Mouse (Mus musculus): Measurements from ENCODE around the gene Cisd1. TPM values are rescaled to one million over a fixed set of nuclear protein-coding genes. Genes with fewer than 3 reads are reported as not detected.

Cisd1 gene
- polyA plus RNA-seq, 1 experiment: 9.6 TPM

DNA sequence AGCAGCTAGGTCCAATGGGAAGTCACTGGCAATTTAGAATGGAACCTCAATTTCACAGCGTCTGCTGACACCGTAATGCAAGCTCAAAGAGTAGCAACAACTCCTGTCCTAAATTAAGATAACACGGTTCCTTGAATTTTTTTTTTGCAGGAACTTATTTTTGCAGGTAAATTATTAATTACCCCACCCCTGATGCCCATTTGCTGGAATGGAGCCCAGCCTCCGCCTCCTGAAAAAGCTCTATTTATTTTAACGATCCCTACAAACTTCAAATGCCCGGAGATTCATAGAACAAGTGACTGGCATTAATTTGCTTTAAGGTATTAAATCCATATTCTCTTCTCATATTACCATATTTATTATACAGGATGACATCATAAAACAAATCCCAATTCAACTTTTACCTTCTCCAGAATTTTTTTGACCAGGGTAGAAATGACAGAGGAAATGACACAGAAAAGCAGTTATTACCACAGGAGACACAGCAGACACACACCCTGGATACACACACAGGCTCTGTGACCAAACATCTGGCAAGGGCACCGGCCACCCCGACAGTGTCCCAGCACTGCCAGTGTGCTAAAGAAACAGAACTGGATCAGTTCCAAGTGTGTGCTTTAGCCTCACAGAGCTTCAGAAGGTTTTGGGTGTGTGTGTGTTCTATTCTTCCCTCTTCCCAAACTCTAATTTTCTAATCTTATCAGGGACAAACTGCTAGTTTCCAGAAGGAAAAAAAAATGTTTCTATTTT is 6.4 kb downstream of the Cisd1 start:
- Histone ChIP-seq H3K36me3 (ENCODE audit: control insufficient read depth, insufficient read depth, low read length) (peaks cover 6% of the 10 kb centered on the region), H3K4me1 (ENCODE audit: control insufficient read depth, insufficient read depth, insufficient read length) (peaks cover 6% of the 10 kb centered on the region; the same call in 1 of the 2 replicates), H3K27ac (ENCODE audit: insufficient read depth, low read length) (no peak overlapping the region), H3K27me3 (ENCODE audit: control insufficient read depth, insufficient read depth, low read length) (no peaks in the 10 kb centered on the region), H3K4me3 (ENCODE audit: extremely low read depth, insufficient read depth, insufficient read length) (no peak overlapping the region)
- TF ChIP-seq POLR2A (IDR thresholded peaks at IDR 0.05; ENCODE audit: low read depth, low read length) (no peak), CTCF (IDR thresholded peaks at IDR 0.05; ENCODE audit: extremely low read depth, insufficient read depth, insufficient read length, insufficient replicate concordance) (no peak)
- 71% methylated on average over 8 of the region's 8 CpGs for WGBS
- no peak for DNase-seq (ENCODE audit: low read depth in 1 of 2, low spot score in 2 of 2)

DNA sequence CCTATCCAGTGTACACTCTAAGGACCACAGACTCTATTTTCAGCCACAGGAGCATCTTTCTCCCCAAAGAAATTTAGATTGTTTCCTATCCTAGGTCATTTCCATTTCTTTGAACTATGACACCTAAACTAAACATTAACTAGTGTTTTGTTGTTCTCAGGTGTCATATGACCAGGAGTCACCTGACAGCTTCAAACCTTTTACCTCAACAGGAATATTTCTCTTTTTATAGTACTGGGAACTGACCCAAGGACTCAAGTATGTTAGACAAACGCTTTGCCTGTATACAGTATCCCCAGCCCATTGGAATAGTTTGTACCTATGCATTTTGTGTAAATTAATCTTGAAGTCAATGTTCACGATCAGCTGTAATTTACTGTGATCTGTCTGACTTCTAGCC is 7.0 kb downstream of the Cisd1 start:
- no peak for DNase-seq (ENCODE audit: low read depth in 1 of 2, low spot score in 2 of 2)
- Histone ChIP-seq H3K27ac (ENCODE audit: insufficient read depth, low read length) (no peak overlapping the region), H3K36me3 (ENCODE audit: control insufficient read depth, insufficient read depth, low read length) (peaks cover 7% of the 10 kb centered on the region), H3K4me1 (ENCODE audit: control insufficient read depth, insufficient read depth, insufficient read length) (peaks cover 6% of the 10 kb centered on the region; the same call in 1 of the 2 replicates), H3K4me3 (ENCODE audit: extremely low read depth, insufficient read depth, insufficient read length) (no peak overlapping the region), H3K27me3 (ENCODE audit: control insufficient read depth, insufficient read depth, low read length) (no peaks in the 10 kb centered on the region)
- TF ChIP-seq CTCF (IDR thresholded peaks at IDR 0.05; ENCODE audit: extremely low read depth, insufficient read depth, insufficient read length, insufficient replicate concordance): no peak
- TF ChIP-seq POLR2A (IDR thresholded peaks at IDR 0.05; ENCODE audit: low read depth, low read length): no peak
- WGBS: 95% methylated on average over 2 of the region's 2 CpGs

DNA sequence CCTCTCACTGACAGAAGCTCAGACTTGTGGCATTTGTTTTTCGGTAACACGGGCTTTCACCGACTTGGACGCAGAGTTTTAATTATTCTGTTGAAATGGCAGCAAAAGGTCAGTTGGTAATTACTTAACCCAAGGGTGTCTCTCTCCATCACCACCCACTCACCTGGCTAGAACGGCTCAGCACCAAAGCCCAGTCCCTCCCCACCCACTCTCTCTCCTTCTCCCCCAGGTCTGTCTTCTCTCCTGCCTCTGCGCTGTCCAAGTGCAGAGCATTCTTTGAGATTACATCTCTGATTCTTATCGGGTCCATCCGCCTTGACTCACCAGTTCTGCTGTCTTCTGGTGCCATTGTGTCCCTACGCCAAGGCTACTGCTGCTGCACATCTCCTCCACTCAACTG is 11.9 kb downstream of the Cisd1 start:
- H3K36me3 ChIP-seq (ENCODE audit: control insufficient read depth, insufficient read depth, low read length): peaks cover 14% of the 10 kb centered on the region
- no peak overlapping the region for H3K4me3 ChIP-seq (ENCODE audit: extremely low read depth, insufficient read depth, insufficient read length)
- TF ChIP-seq POLR2A (IDR thresholded peaks at IDR 0.05; ENCODE audit: low read depth, low read length) (no peak), CTCF (IDR thresholded peaks at IDR 0.05; ENCODE audit: extremely low read depth, insufficient read depth, insufficient read length, insufficient replicate concordance) (no peak)
- WGBS: 91% methylated on average over 9 of the region's 9 CpGs
- DNase-seq (ENCODE audit: low read depth in 1 of 2, low spot score in 2 of 2): no peak
- H3K4me1 ChIP-seq (ENCODE audit: control insufficient read depth, insufficient read depth, insufficient read length): no peaks in the 10 kb centered on the region
- H3K27ac ChIP-seq (ENCODE audit: insufficient read depth, low read length): no peak overlapping the region
- no peaks in the 10 kb centered on the region for H3K27me3 ChIP-seq (ENCODE audit: control insufficient read depth, insufficient read depth, low read length)

DNA sequence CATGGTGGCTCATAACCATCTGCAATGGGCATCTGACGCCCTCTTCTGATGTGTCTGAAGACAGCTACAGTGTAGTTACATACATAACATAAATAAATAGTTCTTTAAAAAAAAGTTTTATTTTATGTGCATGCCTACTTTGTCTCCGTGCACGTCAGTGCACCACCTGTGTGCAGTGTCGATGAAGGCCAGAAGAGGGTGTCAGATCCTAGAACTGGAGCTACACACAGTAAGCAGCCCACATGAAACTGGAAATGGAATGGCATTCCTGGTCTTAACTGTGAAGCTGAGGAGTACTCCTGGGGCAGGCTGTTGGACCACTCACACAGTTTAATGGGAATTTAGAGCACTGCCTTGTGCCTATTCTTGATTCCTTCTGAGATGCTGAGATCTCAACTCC is 12.4 kb downstream of the Cisd1 start:
- 94% methylated on average over 4 of the region's 4 CpGs for WGBS
- H3K27me3 ChIP-seq (ENCODE audit: control insufficient read depth, insufficient read depth, low read length): no peaks in the 10 kb centered on the region
- no peak overlapping the region for H3K4me3 ChIP-seq (ENCODE audit: extremely low read depth, insufficient read depth, insufficient read length)
- TF ChIP-seq POLR2A (IDR thresholded peaks at IDR 0.05; ENCODE audit: low read depth, low read length) (no peak), CTCF (IDR thresholded peaks at IDR 0.05; ENCODE audit: extremely low read depth, insufficient read depth, insufficient read length, insufficient replicate concordance) (no peak)
- H3K36me3 ChIP-seq (ENCODE audit: control insufficient read depth, insufficient read depth, low read length): peaks cover 14% of the 10 kb centered on the region
- no peaks in the 10 kb centered on the region for H3K4me1 ChIP-seq (ENCODE audit: control insufficient read depth, insufficient read depth, insufficient read length)
- no peak for DNase-seq (ENCODE audit: low read depth in 1 of 2, low spot score in 2 of 2)
- H3K27ac ChIP-seq (ENCODE audit: insufficient read depth, low read length): no peak overlapping the region

DNA sequence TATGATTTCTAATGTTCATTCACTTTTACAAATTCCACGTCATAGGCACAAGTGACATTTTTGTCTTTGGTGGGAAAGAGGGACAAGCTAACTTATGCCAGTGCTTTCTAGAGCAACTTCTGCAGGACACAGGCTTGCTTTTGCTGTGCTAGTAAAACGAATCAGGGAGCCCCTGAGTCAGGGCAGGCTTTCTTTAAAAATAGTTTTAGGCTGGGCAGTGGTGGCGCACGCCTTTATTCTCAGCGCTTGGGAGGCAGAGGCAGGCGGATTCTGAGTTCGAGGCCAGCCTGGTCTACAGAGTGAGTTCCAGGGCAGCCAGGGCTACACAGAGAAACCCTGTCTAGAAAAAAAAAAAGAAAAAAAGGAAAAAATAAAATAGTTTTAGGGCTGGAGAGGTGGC is 12.8 kb downstream of the Cisd1 start:
- no peak for TF ChIP-seq CTCF (IDR thresholded peaks at IDR 0.05; ENCODE audit: extremely low read depth, insufficient read depth, insufficient read length, insufficient replicate concordance)
- no peak for TF ChIP-seq POLR2A (IDR thresholded peaks at IDR 0.05; ENCODE audit: low read depth, low read length)
- H3K36me3 ChIP-seq (ENCODE audit: control insufficient read depth, insufficient read depth, low read length): peaks cover 14% of the 10 kb centered on the region
- no peak overlapping the region for H3K4me3 ChIP-seq (ENCODE audit: extremely low read depth, insufficient read depth, insufficient read length)
- H3K27me3 ChIP-seq (ENCODE audit: control insufficient read depth, insufficient read depth, low read length): no peaks in the 10 kb centered on the region
- 97% methylated on average over 7 of the region's 7 CpGs for WGBS
- H3K4me1 ChIP-seq (ENCODE audit: control insufficient read depth, insufficient read depth, insufficient read length): no peaks in the 10 kb centered on the region
- no peak overlapping the region for H3K27ac ChIP-seq (ENCODE audit: insufficient read depth, low read length)
- DNase-seq (ENCODE audit: low read depth in 1 of 2, low spot score in 2 of 2): no peak

DNA sequence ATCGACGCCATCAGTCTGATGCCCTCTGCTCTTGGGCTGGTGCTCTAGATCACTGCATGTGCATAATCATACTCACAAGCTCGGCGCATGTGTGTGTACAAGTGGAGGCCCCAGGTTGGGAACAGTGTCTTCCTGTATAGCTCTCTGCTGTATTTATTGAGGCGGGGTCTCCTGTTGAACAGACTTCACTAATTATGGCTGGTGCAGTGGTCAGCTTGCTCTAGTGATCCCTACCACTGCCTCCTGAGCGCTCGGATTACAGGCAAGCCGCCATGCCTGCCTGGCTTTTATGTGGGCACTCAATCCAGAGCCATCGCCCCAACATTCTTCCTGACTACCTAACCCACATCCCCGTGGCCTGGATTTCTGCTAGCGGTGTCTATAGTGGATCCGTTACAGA is 14.7 kb downstream of the Cisd1 start:
- Histone ChIP-seq H3K4me3 (ENCODE audit: extremely low read depth, insufficient read depth, insufficient read length) (no peak overlapping the region), H3K4me1 (ENCODE audit: control insufficient read depth, insufficient read depth, insufficient read length) (no peaks in the 10 kb centered on the region), H3K27ac (ENCODE audit: insufficient read depth, low read length) (no peak overlapping the region), H3K27me3 (ENCODE audit: control insufficient read depth, insufficient read depth, low read length) (no peaks in the 10 kb centered on the region), H3K36me3 (ENCODE audit: control insufficient read depth, insufficient read depth, low read length) (peaks cover 8% of the 10 kb centered on the region)
- 96% methylated on average over 12 of the region's 12 CpGs for WGBS
- DNase-seq (ENCODE audit: low read depth in 1 of 2, low spot score in 2 of 2): no peak
- TF ChIP-seq CTCF (IDR thresholded peaks at IDR 0.05; ENCODE audit: extremely low read depth, insufficient read depth, insufficient read length, insufficient replicate concordance) (no peak), POLR2A (IDR thresholded peaks at IDR 0.05; ENCODE audit: low read depth, low read length) (no peak)

DNA sequence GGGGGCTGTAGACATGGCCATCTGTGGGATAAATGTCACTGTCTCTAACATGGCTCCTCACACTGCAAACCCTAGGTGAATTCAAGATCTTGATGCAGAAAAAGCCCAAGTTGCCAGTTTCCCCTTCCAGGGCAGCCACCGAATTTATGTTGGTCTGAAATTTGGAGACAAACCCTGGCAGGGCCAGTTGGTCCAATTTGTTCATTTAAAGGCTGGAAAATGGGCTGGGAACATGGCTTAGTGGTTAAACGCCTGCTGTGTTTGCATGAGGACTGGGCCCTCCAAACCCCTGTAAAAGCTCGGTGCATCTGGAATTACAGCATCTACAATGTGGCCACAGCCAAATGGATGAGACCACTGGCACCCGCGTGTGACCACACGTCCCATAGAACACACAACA is 15.5 kb downstream of the Cisd1 start:
- Histone ChIP-seq H3K36me3 (ENCODE audit: control insufficient read depth, insufficient read depth, low read length) (peaks cover 8% of the 10 kb centered on the region), H3K4me1 (ENCODE audit: control insufficient read depth, insufficient read depth, insufficient read length) (no peaks in the 10 kb centered on the region), H3K4me3 (ENCODE audit: extremely low read depth, insufficient read depth, insufficient read length) (no peak overlapping the region), H3K27me3 (ENCODE audit: control insufficient read depth, insufficient read depth, low read length) (no peaks in the 10 kb centered on the region), H3K27ac (ENCODE audit: insufficient read depth, low read length) (no peak overlapping the region)
- DNase-seq (ENCODE audit: low read depth in 1 of 2, low spot score in 2 of 2): no peak
- TF ChIP-seq CTCF (IDR thresholded peaks at IDR 0.05; ENCODE audit: extremely low read depth, insufficient read depth, insufficient read length, insufficient replicate concordance): no peak
- no peak for TF ChIP-seq POLR2A (IDR thresholded peaks at IDR 0.05; ENCODE audit: low read depth, low read length)
- WGBS: 92% methylated on average over 6 of the region's 6 CpGs
